Mouse (Mus musculus) midbrain, embryonic 16.5 days (tissue): Measurements from ENCODE around the gene Triap1. TPM values are rescaled to one million over a fixed set of nuclear protein-coding genes. Genes with fewer than 3 reads are reported as not detected.

Experiments
- ATAC-seq: fragments of 200-750 bp; cut with Nextera tagmentation; 2 replicates; pipeline ENCODE4 v1.8.0; 2017; ENCODE audit warnings: moderate TSS enrichment
- H3K27ac ChIP-seq: fragments of 300-500 bp; sonication (generic); 2 replicates; pipeline ENCODE4 v1.5.1; 2014; ENCODE audit warnings: mild to moderate bottlenecking, low read length, mixed read lengths
- H3K27me3 ChIP-seq: fragments of 300-500 bp; sonication (generic); 2 replicates; pipeline ENCODE4 v1.6.1; 2014; ENCODE audit warnings: low read depth, low read length, mixed read lengths; ENCODE audit not compliant: control insufficient read depth, insufficient read depth
- H3K36me3 ChIP-seq: fragments of 300-500 bp; sonication (generic); 2 replicates; pipeline ENCODE4 v1.6.1; 2014; ENCODE audit warnings: mild to moderate bottlenecking, low read length, moderate library complexity, mixed read lengths; ENCODE audit not compliant: control insufficient read depth, insufficient read depth
- H3K4me1 ChIP-seq: fragments of 300-500 bp; sonication (generic); 2 replicates; pipeline ENCODE4 v1.6.1; 2014; ENCODE audit warnings: mild to moderate bottlenecking, low read length, mixed read lengths; ENCODE audit not compliant: control insufficient read depth, insufficient read depth
- H3K4me2 ChIP-seq: fragments of 300-500 bp; sonication (generic); 2 replicates; pipeline ENCODE4 v1.6.1; 2014; ENCODE audit warnings: mild to moderate bottlenecking, low read length, mixed read lengths
- H3K4me3 ChIP-seq: fragments of 300-500 bp; sonication (generic); 2 replicates; pipeline ENCODE4 v1.5.1; 2014; ENCODE audit warnings: low read depth, mild to moderate bottlenecking, low read length, moderate library complexity, mixed read lengths
- H3K9ac ChIP-seq: fragments of 300-500 bp; sonication (generic); 2 replicates; pipeline ENCODE4 v1.6.1; 2014; ENCODE audit warnings: low read depth, low read length, mixed read lengths
- H3K9me3 ChIP-seq: fragments of 300-500 bp; sonication (generic); replicated peaks from 2 replicates; pipeline ENCODE4 v1.6.1; 2014; ENCODE audit warnings: mild to moderate bottlenecking, low read length, mixed read lengths; ENCODE audit not compliant: control insufficient read depth, poor library complexity, severe bottlenecking
- WGBS: fragments of 180-500 bp; shearing (Covaris S2); extraction: QIAGEN DNeasy Blood & Tissue Kit; methylation state at CpG from one replicate; pipeline ENCODE4 v1.1.7; 2014; 5-methylcytosine and 5-hydroxymethylcytosine counted together
- polyA plus RNA-seq: library from polyadenylated mRNA; unstranded; fragments of >200 nt; fragmentation: Nextera tagmentation; extraction: Ambion mirVana; gene quantifications from 2 replicates; pipeline ENCODE4 v1.2.1, GENCODE M21; 2015

Gene Triap1
- polyA plus RNA-seq, 1 experiment from 2014 or later: 52.6 TPM

DNA sequence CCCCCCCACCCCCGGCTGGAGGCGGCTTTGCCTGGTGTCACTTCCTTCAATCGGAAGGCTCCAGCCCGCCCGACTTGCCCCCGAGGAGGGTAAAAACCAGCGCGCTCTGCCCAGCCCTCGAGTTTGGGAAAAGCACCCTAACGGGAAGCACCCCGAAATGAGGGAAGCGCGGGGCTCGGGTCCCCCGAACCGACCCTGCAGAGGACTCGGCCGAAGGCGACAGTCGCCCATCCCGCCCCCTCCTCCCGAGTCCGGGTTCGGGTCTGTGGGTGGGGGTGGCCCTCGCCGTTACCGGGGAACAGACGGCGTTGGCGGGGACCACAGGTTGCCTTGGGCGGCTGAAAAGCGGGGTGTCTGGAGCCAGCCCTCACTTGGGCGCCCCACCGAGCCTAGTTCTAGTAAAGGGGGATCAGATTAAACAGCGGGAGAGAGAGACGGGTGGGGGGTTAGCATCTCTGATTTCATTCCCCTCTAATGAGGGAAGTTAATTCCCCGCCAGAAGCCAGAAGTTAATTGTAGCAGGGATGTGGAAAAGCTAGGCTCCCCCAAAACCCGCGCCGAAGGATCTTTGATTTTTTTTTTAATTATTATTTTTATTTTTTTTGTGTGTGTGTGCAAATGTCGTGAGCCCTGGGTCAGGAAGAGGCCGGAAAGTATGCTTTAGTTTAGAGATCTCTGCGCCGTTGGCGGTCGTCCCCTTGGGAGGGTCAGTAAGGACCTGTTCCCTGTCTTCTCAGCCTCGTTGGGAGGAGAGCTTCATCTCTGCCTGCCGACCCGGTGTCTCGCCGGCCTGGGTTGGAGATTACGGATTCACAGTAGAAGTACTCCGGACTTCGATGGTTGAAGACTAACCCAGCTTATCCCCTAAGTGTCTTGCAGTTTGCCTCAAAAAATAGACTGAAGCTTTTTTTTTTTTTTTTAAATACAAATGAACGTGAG lies 13.1 kb upstream of the Triap1 start:
- Histone ChIP-seq H3K27me3 (no peaks in the 10 kb centered on the region), H3K9me3 (no peaks in the 10 kb centered on the region), H3K4me2 (peak overlapping the region; percentile 80), H3K36me3 (peaks cover 10% of the 10 kb centered on the region), H3K9ac (peak overlapping the region; percentile 86), H3K27ac (peak overlapping the region; percentile 91), H3K4me1 (peaks cover 29% of the 10 kb centered on the region), H3K4me3 (peak overlapping the region; percentile 86)
- ATAC-seq: 0 out of 2 replicates have a peak, but pooled peaks have one; percentile 19
- WGBS: under 1% methylated on average over 53 of the region's 55 CpGs

DNA sequence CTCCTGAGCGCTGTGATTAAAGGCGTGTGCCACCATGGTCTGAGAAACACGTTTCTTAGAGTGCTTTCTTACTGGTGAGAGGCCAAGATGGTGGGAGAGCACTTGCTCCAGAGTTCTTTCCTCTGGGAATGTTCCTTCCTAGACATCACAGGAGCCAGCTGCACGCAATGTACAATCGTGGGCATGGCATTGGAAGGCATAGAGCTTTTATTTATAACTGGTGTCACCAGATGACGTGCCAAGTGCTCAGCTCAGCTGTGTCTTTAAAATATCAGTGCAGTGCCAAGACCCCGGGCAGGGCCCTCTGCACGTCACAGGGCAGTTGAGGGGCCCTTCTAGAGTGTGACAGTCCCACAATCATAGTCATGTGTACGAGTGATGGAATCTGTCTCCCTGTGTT lies 10.1 kb upstream of the Triap1 start:
- H3K4me2 ChIP-seq: no peak overlapping the region
- 91% methylated on average over 9 of the region's 9 CpGs for WGBS
- no peak overlapping the region for H3K4me3 ChIP-seq
- H3K27ac ChIP-seq: no peak overlapping the region
- no peak for ATAC-seq
- H3K9ac ChIP-seq: no peak overlapping the region
- peaks cover 24% of the 10 kb centered on the region for H3K4me1 ChIP-seq
- no peaks in the 10 kb centered on the region for H3K9me3 ChIP-seq
- no peaks in the 10 kb centered on the region for H3K27me3 ChIP-seq
- H3K36me3 ChIP-seq: peaks cover 25% of the 10 kb centered on the region

DNA sequence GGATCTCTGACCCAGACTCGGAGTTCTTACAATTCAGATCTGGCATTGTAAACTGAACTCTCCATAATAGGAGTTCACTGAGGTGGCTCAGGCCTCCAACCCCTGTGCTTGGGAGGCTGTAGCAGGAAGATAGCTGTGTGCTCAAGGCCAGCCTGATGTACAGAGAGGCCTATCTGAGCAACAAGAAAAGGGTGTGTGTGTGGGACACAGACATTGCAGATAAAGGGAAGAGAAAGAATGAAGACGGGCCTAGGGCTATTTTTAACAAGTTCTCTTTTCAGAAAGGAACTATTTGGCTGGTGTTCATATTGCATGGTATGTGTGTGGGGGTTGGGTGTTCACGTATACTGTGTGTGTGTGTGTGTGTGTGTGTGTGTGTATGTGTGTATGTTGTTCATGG lies 7.4 kb upstream of the Triap1 start:
- Histone ChIP-seq H3K4me1 (peaks cover 15% of the 10 kb centered on the region), H3K27ac (no peak overlapping the region), H3K4me2 (no peak overlapping the region), H3K27me3 (no peaks in the 10 kb centered on the region), H3K36me3 (peaks cover 27% of the 10 kb centered on the region), H3K4me3 (no peak overlapping the region), H3K9ac (no peak overlapping the region), H3K9me3 (no peaks in the 10 kb centered on the region)
- WGBS: 90% methylated on average over 3 of the region's 3 CpGs
- no peak for ATAC-seq

DNA sequence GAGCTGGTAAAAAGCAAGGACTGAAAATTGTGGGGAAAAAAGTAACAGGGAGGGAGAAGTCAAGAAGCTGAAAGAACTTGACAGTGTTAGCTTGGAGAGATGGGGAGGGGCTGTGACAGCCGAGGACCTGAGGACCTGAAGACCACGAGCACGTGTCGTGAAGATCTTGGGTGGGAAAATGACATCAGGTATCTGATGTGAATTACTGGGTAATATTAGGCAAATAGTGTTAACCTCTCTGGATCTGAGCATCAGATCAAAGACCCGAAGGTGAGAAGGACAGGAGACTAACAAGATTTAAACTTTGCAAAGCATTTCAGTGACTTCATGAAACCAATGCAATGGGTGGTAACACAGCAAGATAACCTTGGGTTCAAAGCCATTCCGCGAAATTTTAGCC lies 1.0 kb upstream of the Triap1 start:
- Histone ChIP-seq H3K4me2 (peak overlapping the region; percentile 73), H3K4me3 (peak overlapping the region; percentile 84), H3K4me1 (peaks cover 24% of the 10 kb centered on the region), H3K27ac (no peak overlapping the region), H3K27me3 (no peaks in the 10 kb centered on the region), H3K9me3 (no peaks in the 10 kb centered on the region), H3K36me3 (peaks cover 24% of the 10 kb centered on the region), H3K9ac (no peak overlapping the region)
- no peak for ATAC-seq
- WGBS: 28% methylated on average over 7 of the region's 7 CpGs

DNA sequence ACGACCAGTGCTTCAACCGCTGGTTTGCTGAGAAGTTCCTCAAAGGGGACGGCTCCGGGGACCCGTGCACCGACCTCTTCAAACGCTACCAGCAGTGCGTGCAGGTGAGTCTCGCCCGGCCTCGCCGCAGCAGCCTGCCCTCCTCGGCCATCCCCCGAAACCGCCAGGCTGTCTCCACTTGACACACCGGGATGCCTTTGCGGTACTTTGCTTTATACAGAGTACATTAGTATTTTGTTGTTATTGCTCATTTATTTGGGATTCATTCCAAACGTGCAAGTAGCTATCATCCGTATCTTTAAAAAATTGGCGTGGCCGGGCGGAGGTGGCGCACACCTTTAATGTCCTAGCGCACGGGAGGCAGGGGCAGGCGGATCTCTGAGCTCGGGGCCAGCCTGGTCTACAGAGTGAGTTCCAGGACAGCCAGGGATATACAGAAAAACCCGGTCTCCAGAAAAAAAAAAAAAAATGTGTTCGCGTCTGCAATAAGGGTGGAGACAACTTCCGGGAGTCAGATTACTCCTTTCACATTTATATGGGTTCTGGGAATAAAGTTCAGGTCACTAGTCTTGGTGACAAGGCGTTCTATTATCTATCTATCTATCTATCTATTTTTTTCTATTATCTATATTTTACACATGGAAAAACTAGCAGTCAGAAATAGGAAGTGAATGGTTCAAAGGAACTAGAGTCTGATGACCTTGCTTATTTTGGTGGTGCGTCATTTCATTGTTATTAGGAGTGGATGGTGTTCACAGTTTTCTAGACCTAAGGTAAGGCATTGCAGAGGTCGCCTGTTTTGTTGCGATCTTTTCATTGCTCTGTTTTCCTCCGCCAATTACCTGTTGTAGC lies 515 bp downstream of the Triap1 start:
- Histone ChIP-seq H3K9me3 (no peaks in the 10 kb centered on the region), H3K36me3 (peaks cover 27% of the 10 kb centered on the region), H3K27me3 (no peaks in the 10 kb centered on the region), H3K9ac (peak overlapping the region; percentile 87), H3K4me1 (peaks cover 24% of the 10 kb centered on the region), H3K27ac (peak overlapping the region; percentile 84), H3K4me3 (peak overlapping the region; percentile 84), H3K4me2 (peak overlapping the region; percentile 73)
- peak; percentile 16; the same call in 1 of the 2 replicates for ATAC-seq
- WGBS: 13% methylated on average over 36 of the region's 36 CpGs

DNA sequence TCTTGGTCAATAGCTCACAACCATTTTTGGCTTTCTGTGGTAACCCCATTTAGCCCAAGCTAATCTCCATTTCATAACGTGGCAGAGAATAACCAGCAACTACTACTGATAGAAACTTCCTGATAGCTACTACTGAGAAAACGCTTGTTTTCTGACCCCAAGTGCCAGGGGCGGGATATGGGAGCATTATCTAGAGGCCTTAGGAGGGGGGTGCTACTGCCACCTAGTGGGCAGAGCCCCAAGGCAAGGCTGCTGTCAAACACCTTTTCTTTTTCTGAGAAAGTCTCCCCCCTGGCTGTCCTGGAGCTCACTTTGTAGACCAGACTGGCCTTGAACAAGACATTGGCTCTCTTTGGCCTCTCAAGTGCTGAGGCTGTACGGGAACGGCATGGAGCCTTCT lies 6.5 kb downstream of the Triap1 start:
- Histone ChIP-seq H3K4me1 (peaks cover 16% of the 10 kb centered on the region), H3K27me3 (no peaks in the 10 kb centered on the region), H3K4me2 (peak overlapping the region; percentile 94), H3K9ac (no peak overlapping the region), H3K9me3 (no peaks in the 10 kb centered on the region), H3K4me3 (peak overlapping the region; percentile 93), H3K27ac (no peak overlapping the region), H3K36me3 (peaks cover 23% of the 10 kb centered on the region)
- WGBS: under 1% methylated on average over 5 of the region's 5 CpGs
- ATAC-seq: no peak

DNA sequence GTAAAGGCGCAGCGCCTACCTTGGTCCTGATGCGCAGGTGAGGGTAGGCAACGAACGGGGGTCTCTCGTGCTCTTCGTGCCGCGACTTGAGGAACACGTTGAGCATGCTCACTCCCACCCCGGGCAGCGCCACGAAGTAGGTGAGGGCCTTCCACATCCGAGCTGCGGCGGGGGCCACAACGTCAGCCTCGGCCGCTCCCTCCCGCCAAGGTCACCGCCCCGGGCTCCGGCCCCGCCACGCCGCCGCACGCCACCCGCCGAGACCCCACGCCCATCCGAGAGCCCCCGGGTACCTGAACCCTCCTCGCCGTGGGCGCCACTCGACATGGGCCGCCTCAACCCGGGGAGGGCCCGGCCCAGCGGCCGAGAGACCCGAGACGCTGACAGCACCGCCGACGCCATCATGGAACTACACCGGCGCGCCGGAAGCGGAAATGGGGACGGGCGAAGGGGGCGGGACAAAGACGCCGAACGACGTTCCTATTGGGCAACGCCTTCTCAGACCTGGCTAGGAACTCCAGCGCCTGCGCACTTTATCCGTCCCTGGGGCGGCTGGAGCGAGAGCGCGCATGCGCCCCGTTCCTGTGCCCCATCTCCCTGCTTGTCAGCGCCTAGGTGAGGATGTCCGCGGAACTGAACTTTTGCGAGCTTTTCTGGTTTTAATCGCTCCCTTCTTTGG lies 7.7 kb downstream of the Triap1 start, which contains the start of gene Cox6a1:
Gene Cox6a1 (minus strand): TSS at position 436 of the 679 bp plus-strand sequence.
- Histone ChIP-seq H3K4me3 (peak within 1 kb of the TSS; percentile 93), H3K36me3 (peaks cover 16% of the 10 kb centered on the region), H3K4me1 (peaks cover 15% of the 10 kb centered on the region), H3K9ac (peak within 1 kb of the TSS; percentile 88), H3K27ac (peak within 1 kb of the TSS; percentile 81), H3K27me3 (no peaks in the 10 kb centered on the region), H3K4me2 (peak within 1 kb of the TSS; percentile 94), H3K9me3 (no peaks in the 10 kb centered on the region)
- WGBS: under 1% methylated on average over 71 of the region's 74 CpGs
- peak; percentile 93 for ATAC-seq

DNA sequence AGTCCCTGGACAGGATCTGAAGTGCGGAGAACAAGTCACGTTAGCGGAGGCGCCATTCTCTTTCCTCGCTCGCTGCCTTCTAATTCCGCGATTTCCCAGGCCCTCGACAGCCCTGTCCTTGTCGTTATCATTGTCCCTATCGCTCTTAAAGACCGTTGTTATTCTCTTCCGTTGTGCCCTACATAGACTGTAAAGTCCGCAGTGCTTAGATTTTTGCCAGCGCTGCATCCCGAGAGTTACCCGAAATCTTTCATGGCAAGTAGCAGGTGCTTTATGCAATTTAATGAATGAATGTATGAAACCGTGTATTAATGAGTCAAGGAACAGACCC lies 8.2 kb downstream of the Triap1 start:
- H3K4me1 ChIP-seq: peaks cover 15% of the 10 kb centered on the region
- H3K27ac ChIP-seq: peak overlapping the region; percentile 81
- WGBS: under 1% methylated on average over 18 of the region's 18 CpGs
- no peaks in the 10 kb centered on the region for H3K9me3 ChIP-seq
- H3K36me3 ChIP-seq: peaks cover 13% of the 10 kb centered on the region
- no peaks in the 10 kb centered on the region for H3K27me3 ChIP-seq
- H3K9ac ChIP-seq: peak overlapping the region; percentile 60
- ATAC-seq: peak; percentile 44
- peak overlapping the region; percentile 62 for H3K4me2 ChIP-seq
- peak overlapping the region; percentile 93 for H3K4me3 ChIP-seq
